Mouse (Mus musculus) monocyte, adult 5-6 weeks (primary cell): ENCODE data around the gene Bcl11a. TPM values are rescaled to one million over a fixed set of nuclear protein-coding genes. Genes with fewer than 3 reads are reported as not detected.

ENCODE experiments used
- ATAC-seq: fragments of 153-309, 156-312 bp; replicated peaks from 2 replicates; pipeline ENCODE4 v1.8.0; 2017; ENCODE audit warnings: mild to moderate bottlenecking; ENCODE audit not compliant: low TSS enrichment, insufficient number of reproducible peaks, severe bottlenecking, poor library complexity, low FRiP score
- total RNA-seq: library from RNA; stranded (forward); fragments of 200-1000, 200-491, 200-594 nt; gene quantifications from 3 replicates; pipeline ENCODE4 v1.2.3, GENCODE M21; 2017

The Bcl11a gene
- total RNA-seq, 1 experiment from 2014 or later, result 12.1 TPM

- ATAC-seq, result no peak
These were observed 63.1 kb downstream of the Bcl11a start for GRCm38 (mm10) chr11:24140948-24141347.

GRCm38 (mm10) chr11:24141479-24142251, 63.8 kb downstream of the Bcl11a start:
- peak; percentile 74 for ATAC-seq

GRCm38 (mm10) chr11:24142316-24142715, 64.5 kb downstream of the Bcl11a start:
- ATAC-seq, result no peak

- ATAC-seq, result no peak
These were observed 66.5 kb downstream of the Bcl11a start for GRCm38 (mm10) chr11:24144159-24144946.

GRCm38 (mm10) chr11:24146034-24146433, 68.2 kb downstream of the Bcl11a start:
- ATAC-seq, result no peak

GRCm38 (mm10) chr11:24146437-24146836, 68.6 kb downstream of the Bcl11a start:
- ATAC-seq, result no peak

GRCm38 (mm10) chr11:24147698-24148097, 69.8 kb downstream of the Bcl11a start:
- ATAC-seq, result no peak

GRCm38 (mm10) chr11:24148545-24148944, 70.7 kb downstream of the Bcl11a start:
- ATAC-seq, result no peak

GRCm38 (mm10) chr11:24149462-24150220, 71.8 kb downstream of the Bcl11a start:
- peak; percentile 52 for ATAC-seq

- ATAC-seq, result no peak
These were observed 74.4 kb downstream of the Bcl11a start for GRCm38 (mm10) chr11:24152076-24152784.

- ATAC-seq, result no peak
These were observed 75.2 kb downstream of the Bcl11a start for GRCm38 (mm10) chr11:24153049-24153448.

GRCm38 (mm10) chr11:24158026-24158425, 80.2 kb downstream of the Bcl11a start:
- ATAC-seq, result no peak

GRCm38 (mm10) chr11:24159656-24160055, 81.8 kb downstream of the Bcl11a start:
- ATAC-seq, result no peak

GRCm38 (mm10) chr11:24161458-24161857, 83.6 kb downstream of the Bcl11a start:
- ATAC-seq, result no peak

GRCm38 (mm10) chr11:24162056-24162455, 84.2 kb downstream of the Bcl11a start:
- ATAC-seq, result no peak

- no peak for ATAC-seq
These were observed 85.2 kb downstream of the Bcl11a start for GRCm38 (mm10) chr11:24163072-24163471.

- ATAC-seq, result no peak
These were observed 86.2 kb downstream of the Bcl11a start for GRCm38 (mm10) chr11:24164065-24164464.

GRCm38 (mm10) chr11:24171675-24172285, 93.9 kb downstream of the Bcl11a start:
- ATAC-seq, result no peak
